In the genomic region with DNA sequence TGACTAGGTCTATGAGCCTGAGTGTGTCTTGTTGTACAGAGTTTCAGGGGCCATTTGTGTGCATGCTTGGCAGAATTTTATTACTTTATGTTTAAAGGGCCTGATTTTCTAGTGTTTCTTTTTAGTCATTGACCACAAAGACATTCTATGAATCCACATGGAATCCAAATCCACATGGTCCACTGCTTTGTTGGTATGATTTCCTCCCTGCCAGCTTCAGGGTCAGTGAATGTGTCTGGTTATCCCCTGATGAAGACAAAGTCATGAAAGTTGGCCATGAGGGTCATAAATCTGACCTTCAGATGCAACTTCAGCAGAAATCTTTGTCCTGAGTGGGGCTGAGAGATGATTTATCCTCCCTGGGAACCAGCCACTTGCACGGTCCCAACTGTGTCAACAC, we compare ENCODE assay signal across 20 mouse cellular contexts.
DNase-seq lines count a peak whose midpoint lies in the region; ATAC-seq lines count a peak whose summit lies in the region.
"Had no signal": no experiment of that assay in that cellular context is flagged by ENCODE, and none has a peak within 500 bp of the region (broad histone marks: within the 10 kb centered on the region; RNA-seq: fewer than 3 reads in every experiment).

No protein-coding gene starts in this region.

- H3K9me3 ChIP-seq in kidney, embryonic 14.5 days (ENCODE audit: control insufficient read depth, low read length), result no peaks in the 10 kb centered on the region
- no peaks in the 10 kb centered on the region for H3K9me3 ChIP-seq in kidney, embryonic 16.5 days (ENCODE audit: low read length)
- H3K9me3 ChIP-seq in hindbrain, embryonic 16.5 days (ENCODE audit: control insufficient read depth, low read length), result no peaks in the 10 kb centered on the region
- H3K9me3 ChIP-seq: hindbrain, embryonic 12.5 days; hindbrain, embryonic 15.5 days had no signal

- 48% methylated on average over 1 of the region's 1 CpGs for WGBS in kidney, embryonic 14.5 days
- 41% methylated on average over 1 of the region's 1 CpGs for WGBS in kidney, embryonic 16.5 days
- WGBS in hindbrain, embryonic 16.5 days, result 94% methylated on average over 1 of the region's 1 CpGs

- DNase-seq in kidney, adult 11 months, result peak; percentile 6
- no peak for DNase-seq in kidney, postnatal 10 days
- DNase-seq in Muller cell, postnatal 12 days (ENCODE audit: inconsistent ontology term), result peak; percentile 86
- no peak for DNase-seq in urinary bladder, adult 18-20 months (ENCODE audit: low spot score in 2 of 2)
- DNase-seq: adrenal gland, postnatal 10 days; adrenal gland, postnatal 36 days; cerebellum, adult 18-20 months; cerebellum, adult 9-10 months; cerebellum, postnatal 14 days; forebrain, postnatal 0 days; gastrocnemius, adult 2 months; gastrocnemius, postnatal 14 days had no signal

- no peak overlapping the region for H3K4me2 ChIP-seq in kidney, embryonic 14.5 days (replicated peaks; ENCODE audit: low read depth, low read length)
- no peak overlapping the region for H3K4me2 ChIP-seq in kidney, embryonic 16.5 days (replicated peaks; ENCODE audit: low read depth, low read length)
- H3K4me2 ChIP-seq in hindbrain, embryonic 16.5 days (ENCODE audit: low read length), result no peak overlapping the region
- H3K4me2 ChIP-seq: heart, embryonic 11.5 days; hindbrain, embryonic 12.5 days; hindbrain, embryonic 15.5 days had no signal

- no peak overlapping the region for H3K9ac ChIP-seq in kidney, embryonic 14.5 days (ENCODE audit: low read depth, low read length)
- H3K9ac ChIP-seq in kidney, embryonic 16.5 days (replicated peaks; ENCODE audit: low read length), result no peak overlapping the region
- no peak overlapping the region for H3K9ac ChIP-seq in hindbrain, embryonic 16.5 days (ENCODE audit: low read depth, low read length)
- H3K9ac ChIP-seq: forebrain, postnatal 0 days; hindbrain, embryonic 12.5 days; hindbrain, embryonic 15.5 days had no signal

- no peaks in the 10 kb centered on the region for H3K4me1 ChIP-seq in kidney, embryonic 14.5 days (ENCODE audit: control insufficient read depth, insufficient read depth, low read length)
- no peaks in the 10 kb centered on the region for H3K4me1 ChIP-seq in kidney, embryonic 16.5 days (ENCODE audit: insufficient read depth, low read length)
- no peaks in the 10 kb centered on the region for H3K4me1 ChIP-seq in hindbrain, embryonic 16.5 days (ENCODE audit: control insufficient read depth, insufficient read depth, low read depth, low read length)
- H3K4me1 ChIP-seq: hindbrain, embryonic 12.5 days; hindbrain, embryonic 15.5 days had no signal

- no peak; the same call in 1 of the 2 replicates for ATAC-seq in kidney, embryonic 14.5 days (ENCODE audit: low FRiP score, low TSS enrichment)
- ATAC-seq in kidney, embryonic 16.5 days (ENCODE audit: low FRiP score, low TSS enrichment), result peak; percentile 46; the same call in 1 of the 2 replicates
- ATAC-seq in hindbrain, embryonic 16.5 days, result no peak
- ATAC-seq: CD4-positive, CD25-positive, alpha-beta regulatory T cell, adult 4 months; forebrain, embryonic 14.5 days; forebrain, postnatal 0 days had no signal

- H3K27ac ChIP-seq in kidney, embryonic 14.5 days (ENCODE audit: low read depth, low read length), result no peak overlapping the region
- H3K27ac ChIP-seq in kidney, embryonic 16.5 days (ENCODE audit: low read length), result no peak overlapping the region
- H3K27ac ChIP-seq in hindbrain, embryonic 16.5 days (ENCODE audit: low read depth, low read length), result no peak overlapping the region
- H3K27ac ChIP-seq: gastrocnemius, adult 2 months; hindbrain, embryonic 12.5 days; hindbrain, embryonic 15.5 days had no signal

- no peak overlapping the region for H3K4me3 ChIP-seq in kidney, embryonic 14.5 days (ENCODE audit: low read length)
- no peak overlapping the region for H3K4me3 ChIP-seq in kidney, embryonic 16.5 days (ENCODE audit: low read length)
- H3K4me3 ChIP-seq in hindbrain, embryonic 16.5 days (ENCODE audit: low read length), result no peak overlapping the region
- H3K4me3 ChIP-seq: gastrocnemius, adult 2 months; hindbrain, embryonic 12.5 days; hindbrain, embryonic 15.5 days had no signal

- no peaks in the 10 kb centered on the region for H3K27me3 ChIP-seq in kidney, embryonic 14.5 days (ENCODE audit: control insufficient read depth, insufficient read depth, low read length)
- H3K27me3 ChIP-seq in kidney, embryonic 16.5 days (ENCODE audit: insufficient read depth, low read length), result 0 out of 2 replicates have a peak, but pooled peaks cover 3% of the 10 kb centered on the region
- H3K27me3 ChIP-seq in hindbrain, embryonic 16.5 days (replicated peaks; ENCODE audit: control insufficient read depth, insufficient read depth, low read length), result no peaks in the 10 kb centered on the region
- H3K27me3 ChIP-seq: hindbrain, embryonic 12.5 days; hindbrain, embryonic 15.5 days had no signal

- H3K36me3 ChIP-seq in kidney, embryonic 14.5 days (ENCODE audit: control insufficient read depth, insufficient read depth, low read length), result no peaks in the 10 kb centered on the region
- no peaks in the 10 kb centered on the region for H3K36me3 ChIP-seq in kidney, embryonic 16.5 days (ENCODE audit: insufficient read depth, low read length)
- no peaks in the 10 kb centered on the region for H3K36me3 ChIP-seq in hindbrain, embryonic 16.5 days (ENCODE audit: control insufficient read depth, insufficient read depth, low read length)
- H3K36me3 ChIP-seq: hindbrain, embryonic 12.5 days; hindbrain, embryonic 15.5 days had no signal

Comparison
In these comparisons a context has a peak if more than half of its experiments do, and no peak if none do; other contexts are left out.
1. DNase-seq: peak in kidney, adult 11 months (single experiment) and Muller cell, postnatal 12 days (single experiment); none in kidney, postnatal 10 days (single experiment) and urinary bladder, adult 18-20 months (0 of 2).